Mouse (Mus musculus) cerebellum, postnatal 36 days (tissue): ENCODE results near the gene Mtfp1.
A peak's percentile ranks its signal among the peaks of the same experiment; 100 is the strongest.
"Not testable (repeated sequence)": the region's sequence is repeated elsewhere in the genome, so short reads cannot be mapped to it uniquely, and the experiment has no call there.

Source experiments
- DNase-seq, 2 experiments: peaks; one replicate each; pipeline ENCODE4 v3.0.0; 2021 to 2022; ENCODE audit warnings: mixed read lengths in 2 of 2

The Mtfp1 gene

DNA sequence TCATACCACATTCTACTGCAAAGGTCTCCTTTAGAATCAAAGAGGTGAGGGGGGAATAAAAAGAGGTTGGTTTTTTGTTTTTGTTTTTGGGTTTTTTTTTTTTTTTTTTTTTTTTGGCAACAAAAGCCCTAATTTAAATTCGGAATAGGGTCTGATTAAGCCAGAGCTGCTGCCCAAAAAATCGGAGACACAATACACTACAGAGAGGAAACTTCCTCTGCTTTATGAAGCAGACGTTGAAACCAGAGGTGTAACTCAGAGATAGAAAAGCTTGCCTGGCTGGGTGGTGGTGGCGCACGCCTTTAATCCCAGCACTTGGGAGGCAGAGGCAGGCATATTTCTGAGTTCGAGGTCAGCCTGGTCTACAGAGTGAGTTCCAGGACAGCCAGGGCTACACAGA, 19.3 kb upstream of the Mtfp1 start:
- not testable (repeated sequence) for DNase-seq

DNA sequence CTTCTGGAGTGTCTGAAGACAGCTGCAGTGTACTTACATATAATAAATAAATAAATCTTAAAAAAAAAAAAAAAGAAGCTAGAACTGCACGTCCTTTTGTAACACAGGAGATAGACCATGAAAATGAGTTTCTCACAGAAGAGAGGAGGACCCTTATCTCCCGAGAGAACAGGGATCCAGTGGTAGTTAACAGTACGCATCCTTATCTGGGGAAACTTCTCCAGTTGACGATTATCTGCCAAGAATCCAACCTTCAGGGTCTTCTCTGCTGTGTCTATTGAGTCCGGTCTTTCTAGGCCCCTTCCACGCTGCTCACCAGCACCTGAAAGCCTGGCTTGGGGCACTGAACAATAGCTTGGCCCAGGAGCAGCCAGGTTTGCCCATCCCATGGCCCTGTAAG, 18.7 kb upstream of the Mtfp1 start:
- no peak for DNase-seq

DNA sequence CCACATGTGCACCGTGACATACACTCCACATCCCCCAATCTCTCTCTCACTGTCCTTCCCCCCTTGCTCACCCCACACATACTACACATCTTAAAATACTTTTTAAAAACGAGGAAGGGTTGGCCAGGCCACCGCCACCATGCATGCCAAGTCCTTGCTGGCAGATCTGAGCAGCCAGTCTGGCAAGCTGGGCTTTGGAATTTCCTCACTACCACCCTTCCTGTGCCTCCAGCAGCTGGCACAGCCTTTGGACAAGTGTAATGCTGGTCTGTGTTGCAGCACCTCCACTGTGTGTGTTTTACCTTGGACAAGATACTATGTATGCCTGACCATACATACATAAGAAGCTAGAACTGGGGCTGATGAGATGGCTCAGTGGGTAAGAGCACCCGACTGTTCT, 18.3 kb upstream of the Mtfp1 start:
- no peak for DNase-seq

DNA sequence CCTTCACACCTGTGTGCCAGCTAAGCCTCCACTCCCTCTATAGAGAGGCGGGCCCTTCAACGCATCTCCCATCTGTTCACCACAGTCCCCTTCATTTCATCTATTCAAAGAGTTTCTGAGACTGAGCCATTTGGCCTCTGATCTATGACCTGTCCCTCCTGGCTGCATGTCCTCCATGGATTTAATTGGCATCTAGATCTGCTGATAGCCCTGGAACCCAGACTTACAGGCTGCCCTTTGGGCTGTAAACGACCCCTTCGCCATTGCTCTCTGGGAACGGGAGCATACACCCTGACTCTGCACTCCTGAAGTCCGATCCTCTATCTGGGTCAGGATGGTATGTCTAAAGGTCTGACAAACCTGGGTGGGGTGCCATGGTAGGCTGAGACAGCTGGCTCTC, 17.6 kb upstream of the Mtfp1 start:
- no peak for DNase-seq

DNA sequence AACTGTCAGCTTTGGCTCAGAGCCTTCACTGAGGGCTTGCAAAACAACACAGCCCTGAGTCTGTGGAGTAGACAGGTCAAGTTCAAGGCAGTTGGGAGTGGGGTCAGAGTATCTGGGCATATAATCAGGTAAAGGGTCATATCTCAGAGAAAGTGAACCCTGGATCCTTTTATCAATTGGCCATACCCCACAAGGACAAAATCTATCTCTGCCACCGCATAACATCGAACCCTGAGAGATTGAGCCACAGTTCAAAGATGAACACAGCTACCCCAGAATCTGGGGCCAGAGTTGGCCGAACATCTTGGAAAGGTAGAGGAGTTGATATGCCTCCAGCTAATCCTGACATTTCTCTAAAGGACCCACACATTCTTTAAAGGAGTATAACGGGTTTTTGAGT, 16.8 kb upstream of the Mtfp1 start:
- no peak for DNase-seq

DNA sequence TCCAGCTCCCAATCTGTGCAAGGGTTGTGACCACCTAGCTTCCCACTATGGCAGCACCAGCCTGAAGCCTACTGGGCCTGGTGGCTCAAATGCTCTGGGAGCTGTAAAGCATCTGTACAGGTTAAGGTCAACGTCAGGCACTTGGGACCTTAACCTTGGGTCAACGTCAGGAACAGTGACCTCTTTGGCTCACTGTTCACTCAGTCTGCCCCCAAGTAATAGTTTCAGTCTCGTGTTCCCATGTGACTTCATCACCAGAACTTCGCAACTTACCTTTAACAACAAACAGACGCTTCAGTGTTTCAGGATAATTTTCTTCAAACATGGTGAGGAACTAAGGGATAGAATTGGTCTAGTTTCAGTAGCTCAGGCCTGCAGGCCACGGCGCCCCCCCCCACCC, 13.4 kb upstream of the Mtfp1 start:
- DNase-seq: no peak

DNA sequence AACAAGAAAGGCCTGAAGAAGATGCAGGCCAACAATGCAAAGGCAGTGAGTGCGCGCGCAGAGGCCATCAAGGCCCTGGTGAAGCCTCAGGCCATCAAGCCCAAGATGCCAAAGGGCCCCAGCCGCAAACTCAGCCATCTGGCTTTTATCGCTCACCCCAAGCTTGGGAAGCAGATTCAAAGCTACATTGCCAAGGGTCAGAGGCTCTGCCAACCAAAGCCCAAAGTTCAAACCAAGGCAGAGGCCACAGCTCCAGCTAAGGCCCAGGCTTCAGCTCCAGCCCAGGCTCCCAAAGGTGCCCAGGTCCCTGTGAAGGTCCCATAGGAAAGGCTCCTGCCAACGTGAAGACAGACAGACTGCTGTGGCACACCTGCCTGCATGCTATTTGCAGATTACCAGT, 12.7 kb upstream of the Mtfp1 start:
- not testable (repeated sequence) for DNase-seq

DNA sequence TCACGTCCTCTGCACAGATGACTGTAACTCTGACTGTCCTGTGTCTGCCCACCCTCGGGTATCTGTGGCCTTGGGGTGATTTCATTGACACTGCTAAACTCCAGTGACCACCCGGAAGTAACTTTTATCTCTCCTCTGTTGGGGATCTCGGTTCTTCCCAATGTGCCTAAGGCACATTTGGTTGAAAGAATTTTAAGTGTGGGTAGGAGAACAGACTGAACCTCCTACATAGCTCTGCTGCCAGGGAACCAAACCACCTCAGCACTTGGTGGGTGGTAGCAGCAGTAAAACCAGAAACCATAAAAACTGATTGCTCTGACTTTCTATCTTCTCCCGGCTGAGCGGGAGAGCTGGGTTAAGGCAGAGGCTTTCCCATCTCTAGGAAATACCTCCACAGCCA, 10.2 kb upstream of the Mtfp1 start:
- DNase-seq: no peak

DNA sequence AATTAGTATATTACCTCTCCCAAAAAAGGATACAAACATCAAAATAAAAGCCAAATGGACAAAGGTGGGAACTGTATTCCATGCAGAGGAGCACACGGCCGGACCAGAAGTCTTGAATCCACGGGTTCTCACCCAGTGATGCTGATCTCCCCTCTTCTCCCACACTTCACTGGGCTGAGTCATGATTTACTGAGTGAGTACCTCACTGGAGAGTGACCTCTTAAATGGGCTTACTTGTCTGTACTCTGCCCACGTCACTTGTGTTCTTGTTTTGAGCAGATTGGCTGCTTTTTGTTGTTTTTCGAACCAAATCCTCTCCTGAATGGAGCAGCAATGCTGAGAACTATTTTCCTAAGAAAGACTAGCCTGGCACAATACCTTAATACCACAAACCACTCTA, 9.7 kb upstream of the Mtfp1 start:
- no peak for DNase-seq

DNA sequence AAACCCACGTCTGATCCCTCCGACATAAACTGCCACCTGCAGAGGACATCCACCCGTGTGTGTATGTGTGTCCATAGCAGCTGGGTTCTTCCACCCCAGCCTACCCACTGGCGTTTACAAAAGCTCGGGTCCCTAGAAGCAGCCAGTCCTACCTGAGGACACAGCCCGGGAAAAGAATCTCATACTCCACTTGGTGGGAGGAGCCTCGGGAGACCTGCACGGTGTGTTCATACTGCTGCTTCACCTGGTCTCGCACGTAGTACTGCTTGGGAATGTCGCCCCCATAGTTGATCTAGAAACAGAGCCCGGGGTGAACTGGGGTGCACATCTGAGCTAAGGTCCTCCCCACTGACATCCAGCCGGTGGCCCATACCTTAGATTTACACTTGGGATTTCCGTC, 8.3 kb upstream of the Mtfp1 start:
- DNase-seq: no peak

DNA sequence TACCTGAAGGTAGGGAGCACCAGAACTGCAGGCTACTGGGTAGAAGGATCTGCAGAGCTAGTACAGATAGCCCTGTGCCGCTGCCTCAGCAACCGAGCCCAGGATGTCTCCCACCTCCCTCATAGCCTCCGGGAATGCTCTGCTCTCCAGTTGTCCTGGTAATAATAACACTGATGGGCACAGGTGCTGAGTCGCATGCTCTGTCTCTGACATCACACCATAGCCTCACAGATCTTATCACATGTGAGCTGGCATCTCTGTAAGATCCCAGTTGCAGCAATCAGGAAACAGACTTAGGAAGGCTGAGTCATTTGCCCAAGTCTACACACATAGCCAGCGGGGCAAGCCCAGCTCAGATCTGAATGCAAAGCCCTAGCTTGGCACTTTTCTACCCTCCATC, 6.6 kb upstream of the Mtfp1 start:
- DNase-seq: no peak

DNA sequence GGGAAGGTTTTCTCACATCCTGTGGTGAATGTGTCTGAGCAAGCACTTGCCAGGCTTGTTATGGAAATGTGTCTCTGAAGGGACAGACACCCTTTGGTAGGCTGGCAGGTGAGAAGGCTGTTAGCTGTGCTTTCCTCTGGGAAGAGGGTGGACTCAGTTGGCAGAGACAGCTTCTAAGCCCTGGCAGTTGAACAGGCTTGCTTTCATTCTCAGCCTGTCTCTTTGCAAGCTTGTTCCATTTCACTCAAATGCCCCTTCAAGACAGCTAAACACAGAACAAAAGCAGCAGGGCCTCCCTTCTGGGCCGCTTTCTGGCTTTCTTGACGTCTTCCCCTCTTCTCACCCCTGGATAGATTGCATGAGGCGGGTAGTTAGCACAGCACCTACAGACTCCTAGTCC, 4.2 kb upstream of the Mtfp1 start:
- DNase-seq: no peak

DNA sequence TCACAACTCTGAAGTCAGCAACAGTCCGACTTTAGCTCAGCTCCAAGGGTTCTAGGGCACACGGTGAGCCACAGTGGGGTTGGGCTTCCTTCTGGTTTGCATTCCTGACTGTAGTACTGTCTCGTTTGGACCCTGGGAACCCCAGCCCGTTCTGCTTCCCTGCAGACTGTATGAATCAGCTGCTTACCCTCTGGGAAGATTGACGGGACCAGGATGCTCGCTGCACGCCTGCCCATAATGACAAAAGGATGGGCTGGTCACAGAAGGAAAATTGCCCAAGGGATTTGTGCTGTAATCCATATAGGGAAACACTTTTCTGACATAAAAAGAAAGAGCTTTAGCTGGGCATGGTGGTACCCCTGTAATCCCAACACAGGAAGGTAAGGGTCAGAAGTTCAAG, 3.6 kb upstream of the Mtfp1 start:
- no peak for DNase-seq

DNA sequence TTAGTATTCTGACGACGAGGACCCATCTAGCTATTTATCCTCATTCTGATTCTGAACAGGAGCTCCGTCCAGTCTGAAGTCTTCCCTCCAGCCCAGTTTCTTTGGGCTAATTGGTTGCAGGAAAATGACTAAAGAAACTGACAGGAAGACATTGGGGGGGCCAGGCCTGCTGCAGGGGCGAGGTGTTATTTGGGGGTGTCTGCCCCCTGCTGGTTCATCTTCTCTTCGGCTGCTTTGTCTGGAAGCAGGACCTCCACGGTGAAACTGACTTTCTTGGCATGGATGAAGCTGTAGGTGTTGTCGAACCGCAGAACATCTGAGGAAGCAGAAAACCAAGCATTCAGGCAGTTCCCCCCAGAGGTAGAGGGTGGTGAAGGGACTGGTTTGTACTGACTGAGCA, 2.9 kb upstream of the Mtfp1 start:
- no peak for DNase-seq

DNA sequence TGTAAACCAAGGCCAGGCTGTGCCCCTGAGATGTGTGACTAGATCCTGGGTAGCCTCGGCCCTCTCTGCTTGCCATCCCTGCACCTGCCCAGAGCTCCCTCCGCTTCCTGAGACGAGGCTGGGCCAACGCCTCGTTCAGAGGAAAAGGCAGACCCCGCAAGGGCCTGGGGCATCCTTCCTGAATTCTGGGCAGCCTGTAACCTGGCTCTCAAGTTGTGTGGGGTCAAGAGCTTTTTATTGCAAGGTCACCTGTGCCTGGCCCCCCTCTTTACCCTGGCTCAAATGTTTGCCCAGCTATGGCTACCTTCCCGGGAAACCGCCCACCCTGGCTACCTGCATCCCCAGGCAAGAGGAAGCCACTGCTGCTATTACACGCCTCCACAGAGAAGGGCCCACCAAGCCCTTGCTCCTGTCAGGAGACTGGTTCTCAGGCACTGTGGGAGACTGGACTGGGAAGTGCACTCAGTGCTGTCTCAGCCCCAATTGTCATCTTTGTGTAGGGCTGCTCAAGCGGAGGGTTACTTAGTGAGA, 1.9 kb upstream of the Mtfp1 start:
- peak in 1 of 2 experiments; percentile 31 for DNase-seq

DNA sequence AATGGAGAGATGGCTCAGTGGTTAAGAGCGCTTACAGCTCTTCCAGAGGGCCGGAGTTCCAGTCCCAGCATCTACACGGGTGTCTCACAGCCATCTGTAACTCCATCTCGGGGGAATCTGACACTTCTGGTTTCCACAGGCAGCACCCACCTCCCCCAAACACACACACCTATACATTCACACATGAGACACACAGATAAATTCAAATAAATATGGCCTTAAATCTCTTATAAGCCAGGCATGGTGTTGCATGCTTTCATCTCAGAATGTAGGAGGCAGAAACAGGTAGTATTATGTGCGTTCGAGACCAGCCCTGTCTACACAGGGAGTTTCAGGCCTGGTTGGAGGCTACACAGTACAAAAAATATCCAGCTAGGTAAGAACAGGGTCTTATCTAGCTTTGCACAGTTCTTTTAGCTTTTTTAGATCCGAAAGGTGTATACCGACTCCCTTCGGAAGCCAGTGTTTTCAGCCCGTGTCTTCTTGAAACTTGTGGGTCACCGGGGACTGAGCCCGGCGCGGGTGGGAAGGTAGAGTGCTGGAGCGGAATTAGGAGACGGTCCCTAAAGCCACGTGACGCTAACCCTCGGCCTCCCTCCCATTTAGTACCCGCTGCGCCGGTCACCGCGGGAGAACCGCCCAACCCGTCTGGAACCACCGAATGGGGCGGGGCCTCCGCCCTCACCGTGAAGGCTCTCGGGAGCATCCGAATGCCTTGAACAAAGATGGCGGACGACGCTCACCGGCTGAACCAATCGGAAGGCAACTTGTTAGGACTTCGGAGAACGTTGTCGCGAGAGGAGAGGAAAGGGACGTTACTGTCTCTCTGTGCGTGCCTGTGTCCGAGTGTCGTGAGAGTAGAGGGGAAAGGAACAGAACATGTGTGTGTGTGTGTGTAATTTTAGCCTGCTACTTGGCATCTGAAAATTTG, 1.1 kb upstream of the Mtfp1 start:
- DNase-seq: peak; percentile 99

DNA sequence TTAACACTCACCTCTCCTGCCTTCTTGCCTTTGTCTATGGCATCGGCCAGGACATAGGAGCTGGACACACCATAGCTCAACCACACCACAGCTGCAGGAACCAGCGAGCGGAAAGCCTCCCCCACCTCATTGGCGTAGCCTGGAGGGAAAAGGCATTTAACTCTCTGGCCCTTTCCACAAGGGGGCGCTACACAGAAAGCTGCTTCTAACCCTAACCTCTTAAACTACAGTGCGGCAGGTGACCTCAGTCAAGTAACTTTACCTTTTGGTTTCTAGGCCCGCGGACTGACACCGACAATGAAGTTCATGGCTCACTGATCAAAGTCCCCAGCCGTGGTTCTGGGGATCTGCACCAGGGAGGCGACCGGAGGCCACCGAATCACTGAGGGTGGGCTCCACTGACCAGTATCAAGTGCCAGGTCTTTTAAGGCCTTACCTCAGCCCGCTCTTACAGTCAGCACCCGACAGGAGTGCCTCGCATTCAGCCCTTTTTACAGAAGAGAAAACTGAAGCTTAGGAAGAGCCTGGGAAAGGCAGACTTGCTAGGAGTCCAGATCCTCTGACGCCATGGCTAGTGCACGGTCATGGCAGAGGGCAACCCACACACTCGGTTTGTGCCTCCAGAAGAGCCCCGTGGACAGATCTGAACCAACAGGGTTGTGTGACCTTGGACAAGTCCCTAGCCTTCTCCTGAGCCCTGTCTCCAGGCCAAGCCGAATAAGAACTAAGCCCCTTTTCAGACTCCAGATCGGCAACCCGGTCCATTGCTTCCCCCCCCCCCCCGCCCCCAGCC, 671 bp downstream of the Mtfp1 start:
- peak; percentile 61 to 68 for DNase-seq

DNA sequence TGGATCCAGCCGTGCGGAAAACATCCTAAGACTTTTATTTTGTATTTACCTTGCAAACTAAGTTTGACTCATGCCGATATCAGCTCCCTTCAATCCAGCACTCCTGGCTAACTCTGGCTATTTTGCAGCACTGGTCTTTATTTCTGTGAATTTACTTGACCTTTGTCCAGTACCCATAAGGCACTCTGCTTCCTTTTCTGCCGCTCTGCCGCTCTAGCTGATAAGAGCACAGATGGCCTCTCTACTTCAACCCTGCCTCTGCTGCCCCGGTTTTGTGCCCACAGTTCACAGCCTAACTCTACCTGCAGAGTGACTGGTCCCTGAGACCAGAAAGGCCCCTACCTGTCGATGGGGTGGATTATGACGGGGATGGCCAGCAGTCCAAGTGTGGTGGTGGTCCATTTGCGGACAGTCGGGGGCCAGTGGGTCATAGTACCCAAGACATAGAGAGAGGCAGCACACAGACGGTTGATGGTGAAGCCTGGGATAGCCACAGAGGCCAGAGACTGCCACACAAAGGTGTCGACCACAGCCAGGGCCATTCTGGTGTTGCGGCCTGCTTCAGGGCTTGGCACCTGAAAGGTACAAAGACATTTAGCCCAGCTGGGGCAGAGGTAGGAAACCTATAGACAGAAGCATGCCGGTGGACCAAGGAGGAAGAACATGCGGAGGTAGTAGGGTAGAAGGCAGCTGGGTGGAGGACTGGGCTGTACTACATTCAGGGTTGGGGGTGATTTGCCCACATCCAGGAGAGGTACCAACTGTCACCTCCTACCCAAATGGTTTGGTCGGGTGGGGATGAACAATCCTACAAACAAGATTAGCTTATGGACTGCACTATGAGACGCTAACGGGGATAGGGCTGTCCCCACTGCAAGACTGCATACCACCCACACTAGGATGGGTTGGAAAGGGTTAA, 1.5 kb downstream of the Mtfp1 start:
- no peak for DNase-seq

DNA sequence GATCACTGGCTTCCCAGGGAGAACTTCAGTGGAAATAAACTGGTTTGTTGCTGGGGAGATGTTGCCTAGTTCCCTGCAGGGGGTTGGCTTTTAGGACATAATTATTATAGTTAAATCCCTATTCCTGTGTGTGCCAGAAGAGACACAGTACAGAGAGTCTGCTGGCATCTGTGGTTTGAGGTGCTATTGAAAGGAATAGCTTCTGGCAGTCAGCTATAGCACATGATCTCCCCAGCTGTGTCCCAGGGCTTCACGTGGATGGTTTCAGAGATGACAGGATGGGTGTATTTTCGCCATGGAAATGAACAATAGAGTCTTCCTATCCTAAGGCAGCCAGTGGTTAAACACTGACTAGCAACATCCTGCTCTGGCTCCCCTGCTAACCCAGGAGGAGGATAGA, 8.0 kb downstream of the Mtfp1 start:
- DNase-seq: no peak

DNA sequence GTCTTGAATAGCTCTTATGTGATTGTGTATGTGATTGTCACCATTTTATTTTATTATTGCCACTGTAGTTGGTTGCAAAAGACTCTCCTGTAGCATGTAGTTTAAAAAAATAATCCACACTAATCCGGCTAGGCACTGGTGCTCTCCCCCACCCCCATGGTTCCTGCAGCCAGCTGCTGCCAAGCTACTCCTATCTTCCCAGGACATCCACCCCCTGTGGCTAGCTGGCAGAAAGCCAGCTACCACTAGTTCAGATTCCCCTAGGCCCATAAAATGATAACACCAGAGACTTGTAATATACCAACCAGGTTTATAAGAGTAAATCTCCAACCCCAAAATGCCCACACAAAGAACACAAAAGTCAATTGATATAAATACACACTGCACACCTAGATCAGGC, 9.0 kb downstream of the Mtfp1 start:
- DNase-seq: no peak

DNA sequence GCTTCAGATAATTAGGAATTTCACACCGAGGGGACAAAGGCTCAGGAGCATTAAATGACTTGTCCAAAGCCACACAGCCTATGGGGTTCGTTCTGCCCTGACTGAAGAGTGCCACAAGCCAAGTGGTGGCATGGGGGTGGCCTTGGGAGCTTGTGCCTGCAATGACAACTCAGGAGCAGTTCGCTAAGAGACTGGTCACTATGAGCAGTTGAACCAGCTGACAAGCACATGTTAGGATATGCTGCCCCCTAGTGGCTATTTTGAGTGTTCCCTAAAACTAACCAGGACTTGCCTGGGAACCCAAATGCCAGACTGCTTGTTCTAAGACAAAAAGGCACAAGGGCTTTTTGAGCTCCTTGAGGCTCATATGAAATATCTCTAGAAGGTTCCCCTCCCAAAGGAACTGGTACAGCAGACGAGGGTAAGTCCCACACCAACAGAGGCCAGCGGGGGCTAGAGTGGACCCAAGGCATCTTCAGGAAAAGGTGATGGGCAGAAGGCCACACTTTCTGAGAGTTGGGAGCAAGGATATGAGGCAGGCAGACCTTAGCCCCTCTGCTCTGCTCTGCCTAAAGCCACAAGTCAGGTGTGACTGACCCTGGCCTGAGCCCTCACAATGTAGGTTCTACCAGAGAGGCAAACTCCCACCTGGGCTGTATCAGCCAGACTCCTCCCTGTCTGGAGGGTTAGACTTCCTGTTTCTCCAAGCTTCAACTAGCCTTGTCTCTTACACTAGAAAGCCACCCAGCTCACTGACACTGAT, 11.7 kb downstream of the Mtfp1 start:
- DNase-seq: peak; percentile 37 to 68

DNA sequence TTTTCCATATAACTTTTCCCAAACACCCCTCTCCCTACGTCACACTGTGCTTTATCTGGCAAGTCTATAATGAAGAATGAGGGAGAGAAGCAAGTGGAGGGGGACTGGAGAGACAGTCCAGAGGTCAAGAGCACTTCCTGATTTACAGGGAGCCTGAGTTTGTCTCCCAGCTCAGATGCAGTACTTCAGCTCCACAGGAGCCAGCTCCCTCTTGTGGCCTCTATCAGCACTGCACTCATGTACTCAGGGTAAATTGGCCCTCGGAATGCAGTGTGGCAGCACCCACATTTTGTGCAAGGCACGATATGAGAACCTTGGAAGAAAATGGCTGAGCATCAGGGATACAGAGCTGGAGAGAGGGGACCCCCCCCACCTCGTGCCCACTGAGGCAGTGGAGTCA, 15.0 kb downstream of the Mtfp1 start:
- peak; percentile 58 to 64 for DNase-seq
